ENCODE assay signal across 24 mouse cellular contexts in the genomic region with DNA sequence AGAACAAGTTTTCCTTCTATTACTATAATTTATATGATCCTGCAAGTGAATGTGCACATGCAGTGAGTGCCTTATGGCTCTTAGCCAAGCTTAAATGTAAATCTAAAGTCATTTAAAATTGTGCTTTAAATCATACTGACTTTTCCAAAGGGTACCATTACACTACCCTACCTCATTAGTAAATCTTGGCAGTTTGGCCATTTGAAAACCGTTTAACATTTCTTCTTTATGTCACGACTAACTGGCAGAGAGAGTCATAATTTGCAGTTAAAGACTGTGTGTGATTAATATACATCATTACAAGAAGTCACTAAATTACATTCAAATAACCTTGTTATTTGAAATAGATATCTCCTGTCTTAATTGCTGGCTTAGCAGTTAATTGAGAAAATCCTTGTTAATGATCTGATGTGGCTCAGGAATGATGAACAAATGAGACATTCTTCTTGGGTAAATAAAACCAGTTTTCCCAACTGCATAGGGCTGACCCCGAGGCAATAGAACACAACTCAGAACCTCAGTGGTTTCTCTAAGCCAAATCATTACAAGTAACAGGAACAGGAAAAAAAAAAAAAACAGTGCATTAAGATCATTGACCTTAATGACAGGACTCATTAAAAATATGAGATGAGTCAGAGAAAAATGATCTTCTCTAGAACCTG.
A peak's percentile ranks its signal among the peaks of the same experiment; 100 is the strongest.
DNase-seq lines count a peak whose midpoint lies in the region; ATAC-seq and TF ChIP-seq lines count a peak whose summit lies in the region.
"Had no signal": no experiment of that assay in that cellular context is flagged by ENCODE, and none has a peak within 500 bp of the region (broad histone marks: within the 10 kb centered on the region; RNA-seq: fewer than 3 reads in every experiment).

No protein-coding gene starts in this region.

- no peak for TF ChIP-seq POLR2A in heart, adult 2 months (IDR thresholded peaks at IDR 0.05; ENCODE audit: insufficient read depth, low read depth, low read length)

- no peak for TF ChIP-seq CTCF in heart, adult 2 months (IDR thresholded peaks at IDR 0.05)

- peak; percentile 11 for DNase-seq in embryonic facial prominence, embryonic 14.5 days (ENCODE audit: low spot score)
- no peak for DNase-seq in embryonic facial prominence, embryonic 10.5 days (ENCODE audit: low spot score)
- peak; percentile 24 for DNase-seq in hindbrain, embryonic 14.5 days (ENCODE audit: low spot score)
- no peak for DNase-seq in hindbrain, embryonic 10.5 days (ENCODE audit: low spot score)
- no peak for DNase-seq in neural tube, embryonic 10.5 days (ENCODE audit: extremely low spot score, low spot score)
- no peak for DNase-seq in heart, adult 2 months
- DNase-seq: adrenal gland, adult 8-10 months; adrenal gland, postnatal 25 days; cerebellum, adult 11-12 months; cerebellum, adult 8-10 months; cerebellum, postnatal 10 days; cerebellum, postnatal 36 days; embryo, embryonic 11 days; gastrocnemius, postnatal 25 days had no signal

- no peak for TF ChIP-seq EP300 in heart, adult 2 months (IDR thresholded peaks at IDR 0.05; ENCODE audit: insufficient read depth, low read depth, low read length)

- H3K27ac ChIP-seq in embryonic facial prominence, embryonic 14.5 days (replicated peaks; ENCODE audit: low read depth, low read length), result no peak overlapping the region
- H3K27ac ChIP-seq in embryonic facial prominence, embryonic 10.5 days (replicated peaks), result no peak overlapping the region
- no peak overlapping the region for H3K27ac ChIP-seq in hindbrain, embryonic 14.5 days
- H3K27ac ChIP-seq in hindbrain, embryonic 10.5 days, result no peak overlapping the region
- no peak overlapping the region for H3K27ac ChIP-seq in neural tube, embryonic 13.5 days (replicated peaks)
- no peak overlapping the region for H3K27ac ChIP-seq in heart, adult 2 months
- no peak overlapping the region for H3K27ac ChIP-seq in intestine, embryonic 16.5 days (ENCODE audit: low read length)
- H3K27ac ChIP-seq: embryonic facial prominence, embryonic 15.5 days; forebrain, embryonic 12.5 days; forebrain, embryonic 15.5 days; hindbrain, embryonic 15.5 days had no signal

- 43% methylated on average over 3 of the region's 3 CpGs for WGBS in embryonic facial prominence, embryonic 14.5 days
- WGBS in embryonic facial prominence, embryonic 10.5 days, result 62% methylated on average over 3 of the region's 3 CpGs
- 68% methylated on average over 3 of the region's 3 CpGs for WGBS in hindbrain, embryonic 14.5 days
- 82% methylated on average over 3 of the region's 3 CpGs for WGBS in hindbrain, embryonic 10.5 days
- WGBS in neural tube, embryonic 13.5 days, result 52% methylated on average over 3 of the region's 3 CpGs
- 58% methylated on average over 3 of the region's 3 CpGs for WGBS in heart, adult 2 months
- WGBS in intestine, embryonic 16.5 days, result 67% methylated on average over 3 of the region's 3 CpGs

- H3K36me3 ChIP-seq in embryonic facial prominence, embryonic 14.5 days (ENCODE audit: control insufficient read depth, insufficient read depth, low read length), result no peaks in the 10 kb centered on the region
- no peaks in the 10 kb centered on the region for H3K36me3 ChIP-seq in embryonic facial prominence, embryonic 10.5 days (replicated peaks)
- H3K36me3 ChIP-seq in hindbrain, embryonic 14.5 days (replicated peaks; ENCODE audit: control insufficient read depth, insufficient read depth), result no peaks in the 10 kb centered on the region
- no peaks in the 10 kb centered on the region for H3K36me3 ChIP-seq in hindbrain, embryonic 10.5 days
- H3K36me3 ChIP-seq in neural tube, embryonic 13.5 days, result no peaks in the 10 kb centered on the region
- no peaks in the 10 kb centered on the region for H3K36me3 ChIP-seq in heart, adult 2 months (ENCODE audit: control insufficient read depth, insufficient read depth, low read length)
- no peaks in the 10 kb centered on the region for H3K36me3 ChIP-seq in intestine, embryonic 16.5 days (ENCODE audit: control insufficient read depth, insufficient read depth, low read length)
- H3K36me3 ChIP-seq: embryonic facial prominence, embryonic 15.5 days; forebrain, embryonic 12.5 days; forebrain, embryonic 15.5 days; hindbrain, embryonic 15.5 days had no signal

- no peak overlapping the region for H3K4me2 ChIP-seq in embryonic facial prominence, embryonic 14.5 days (ENCODE audit: low read depth, low read length)
- no peak overlapping the region for H3K4me2 ChIP-seq in hindbrain, embryonic 14.5 days (replicated peaks)
- H3K4me2 ChIP-seq in neural tube, embryonic 13.5 days, result no peak overlapping the region
- H3K4me2 ChIP-seq in intestine, embryonic 16.5 days (ENCODE audit: low read depth, low read length), result no peak overlapping the region
- H3K4me2 ChIP-seq: embryonic facial prominence, embryonic 15.5 days; forebrain, embryonic 12.5 days; forebrain, embryonic 15.5 days; heart, embryonic 11.5 days; hindbrain, embryonic 15.5 days had no signal

- no peaks in the 10 kb centered on the region for H3K4me1 ChIP-seq in embryonic facial prominence, embryonic 14.5 days (ENCODE audit: control insufficient read depth, insufficient read depth, low read length)
- no peaks in the 10 kb centered on the region for H3K4me1 ChIP-seq in embryonic facial prominence, embryonic 10.5 days
- H3K4me1 ChIP-seq in hindbrain, embryonic 14.5 days (replicated peaks; ENCODE audit: control insufficient read depth, insufficient read depth, low read length), result no peaks in the 10 kb centered on the region
- H3K4me1 ChIP-seq in hindbrain, embryonic 10.5 days (replicated peaks), result no peaks in the 10 kb centered on the region
- no peaks in the 10 kb centered on the region for H3K4me1 ChIP-seq in neural tube, embryonic 13.5 days (replicated peaks)
- H3K4me1 ChIP-seq in heart, adult 2 months (ENCODE audit: control insufficient read depth, insufficient read depth, low read length), result no peaks in the 10 kb centered on the region
- no peaks in the 10 kb centered on the region for H3K4me1 ChIP-seq in intestine, embryonic 16.5 days (ENCODE audit: control insufficient read depth, insufficient read depth, low read length)
- H3K4me1 ChIP-seq: embryonic facial prominence, embryonic 15.5 days; forebrain, embryonic 12.5 days; forebrain, embryonic 15.5 days; hindbrain, embryonic 15.5 days had no signal

- ATAC-seq in embryonic facial prominence, embryonic 14.5 days (ENCODE audit: low read depth), result no peak
- peak; percentile 62; the same call in 1 of the 2 replicates for ATAC-seq in hindbrain, embryonic 14.5 days (ENCODE audit: low FRiP score)
- peak; percentile 65 for ATAC-seq in neural tube, embryonic 13.5 days (ENCODE audit: low read depth)
- ATAC-seq in intestine, embryonic 16.5 days, result no peak
- ATAC-seq: activated CD4-positive, CD25-positive, alpha-beta regulatory T cell, adult 4 months; forebrain, embryonic 15.5 days; inflammation-experienced regulatory T-cells, adult 6 months; intestine, postnatal 0 days had no signal

- H3K9ac ChIP-seq in embryonic facial prominence, embryonic 14.5 days (ENCODE audit: low read depth, low read length), result no peak overlapping the region
- H3K9ac ChIP-seq in hindbrain, embryonic 14.5 days, result no peak overlapping the region
- no peak overlapping the region for H3K9ac ChIP-seq in neural tube, embryonic 13.5 days
- no peak overlapping the region for H3K9ac ChIP-seq in heart, adult 2 months (ENCODE audit: low read depth, low read length)
- no peak overlapping the region for H3K9ac ChIP-seq in intestine, embryonic 16.5 days (ENCODE audit: low read depth, low read length)
- H3K9ac ChIP-seq: embryonic facial prominence, embryonic 15.5 days; forebrain, embryonic 12.5 days; forebrain, embryonic 15.5 days; hindbrain, embryonic 15.5 days had no signal

- H3K9me3 ChIP-seq in embryonic facial prominence, embryonic 14.5 days (ENCODE audit: control insufficient read depth, low read length), result no peaks in the 10 kb centered on the region
- no peaks in the 10 kb centered on the region for H3K9me3 ChIP-seq in embryonic facial prominence, embryonic 10.5 days
- no peaks in the 10 kb centered on the region for H3K9me3 ChIP-seq in hindbrain, embryonic 14.5 days (ENCODE audit: control insufficient read depth, low read length)
- no peaks in the 10 kb centered on the region for H3K9me3 ChIP-seq in hindbrain, embryonic 10.5 days
- H3K9me3 ChIP-seq in neural tube, embryonic 13.5 days, result no peaks in the 10 kb centered on the region
- H3K9me3 ChIP-seq in intestine, embryonic 16.5 days (ENCODE audit: control insufficient read depth, low read length), result no peaks in the 10 kb centered on the region
- H3K9me3 ChIP-seq: embryonic facial prominence, embryonic 15.5 days; forebrain, embryonic 12.5 days; forebrain, embryonic 15.5 days; hindbrain, embryonic 15.5 days had no signal

- intact Hi-C loops in heart, adult 2 months (cut with DNase I), result no loop called here

- no peak overlapping the region for H3K4me3 ChIP-seq in embryonic facial prominence, embryonic 14.5 days (ENCODE audit: low read depth, low read length)
- H3K4me3 ChIP-seq in embryonic facial prominence, embryonic 10.5 days, result no peak overlapping the region
- no peak overlapping the region for H3K4me3 ChIP-seq in hindbrain, embryonic 14.5 days (replicated peaks; ENCODE audit: low read length)
- no peak overlapping the region for H3K4me3 ChIP-seq in hindbrain, embryonic 10.5 days
- no peak overlapping the region for H3K4me3 ChIP-seq in neural tube, embryonic 13.5 days
- no peak overlapping the region for H3K4me3 ChIP-seq in heart, adult 2 months
- no peak overlapping the region for H3K4me3 ChIP-seq in intestine, embryonic 16.5 days (ENCODE audit: low read length)
- H3K4me3 ChIP-seq: embryonic facial prominence, embryonic 15.5 days; forebrain, embryonic 12.5 days; forebrain, embryonic 15.5 days; hindbrain, embryonic 15.5 days had no signal

- no peaks in the 10 kb centered on the region for H3K27me3 ChIP-seq in embryonic facial prominence, embryonic 14.5 days (replicated peaks; ENCODE audit: control insufficient read depth, insufficient read depth, low read length)
- no peaks in the 10 kb centered on the region for H3K27me3 ChIP-seq in embryonic facial prominence, embryonic 10.5 days (replicated peaks; ENCODE audit: low read depth, poor library complexity, severe bottlenecking)
- H3K27me3 ChIP-seq in hindbrain, embryonic 14.5 days (ENCODE audit: control insufficient read depth, insufficient read depth, low read length), result no peaks in the 10 kb centered on the region
- H3K27me3 ChIP-seq in hindbrain, embryonic 10.5 days (ENCODE audit: insufficient read depth, poor library complexity, severe bottlenecking), result no peaks in the 10 kb centered on the region
- H3K27me3 ChIP-seq in neural tube, embryonic 13.5 days, result no peaks in the 10 kb centered on the region
- no peaks in the 10 kb centered on the region for H3K27me3 ChIP-seq in heart, adult 2 months (ENCODE audit: control insufficient read depth, insufficient read depth, low read length)
- no peaks in the 10 kb centered on the region for H3K27me3 ChIP-seq in intestine, embryonic 16.5 days (replicated peaks; ENCODE audit: control insufficient read depth, insufficient read depth, low read length)
- H3K27me3 ChIP-seq: embryonic facial prominence, embryonic 15.5 days; forebrain, embryonic 12.5 days; forebrain, embryonic 15.5 days; hindbrain, embryonic 15.5 days had no signal

- no peaks in the 10 kb centered on the region for H3K79me2 ChIP-seq in heart, adult 2 months (replicated peaks; ENCODE audit: control insufficient read depth, insufficient read depth, low read length)

Comparison
In these comparisons a context has a peak if more than half of its experiments do, and no peak if none do; other contexts are left out.
1. DNase-seq: peak in embryonic facial prominence, embryonic 14.5 days (single experiment) and hindbrain, embryonic 14.5 days (single experiment); none in embryonic facial prominence, embryonic 10.5 days (single experiment), hindbrain, embryonic 10.5 days (single experiment), neural tube, embryonic 10.5 days (single experiment) and heart, adult 2 months (0 of 2).
2. ATAC-seq: peak in hindbrain, embryonic 14.5 days (single experiment) and neural tube, embryonic 13.5 days (single experiment); none in embryonic facial prominence, embryonic 14.5 days (single experiment) and intestine, embryonic 16.5 days (single experiment).